Mouse (Mus musculus) hindbrain, embryonic 11.5 days (tissue): ENCODE results near the gene Trp53rkb. TPM values are rescaled to one million over a fixed set of nuclear protein-coding genes. Genes with fewer than 3 reads are reported as not detected.
A peak's percentile ranks its signal among the peaks of the same experiment; 100 is the strongest.
"Not testable (repeated sequence)": the region's sequence is repeated elsewhere in the genome, so short reads cannot be mapped to it uniquely, and the experiment has no call there.

Experiments used
- ATAC-seq: fragments of 200-750 bp; cut with Nextera tagmentation; 2 replicates; pipeline ENCODE4 v1.8.0; 2017; ENCODE audit warnings: mild to moderate bottlenecking, moderate TSS enrichment, moderate library complexity; ENCODE audit not compliant: low FRiP score
- DNase-seq: peaks from one replicate; pipeline ENCODE4 v3.0.0-alpha.2; 2015; ENCODE audit warnings: low spot score
- H3K27ac ChIP-seq: fragments of 300-500 bp; sonication (generic); 2 replicates; pipeline ENCODE4 v1.5.1; 2014; ENCODE audit warnings: mild to moderate bottlenecking, low read depth, low read length
- H3K27me3 ChIP-seq: fragments of 300-500 bp; sonication (generic); 2 replicates; pipeline ENCODE4 v1.6.1; 2014; ENCODE audit warnings: mild to moderate bottlenecking, low read length, moderate library complexity, mixed read lengths; ENCODE audit not compliant: control insufficient read depth, insufficient read depth
- H3K36me3 ChIP-seq: fragments of 300-500 bp; sonication (generic); 2 replicates; pipeline ENCODE4 v1.6.1; 2014; ENCODE audit warnings: mild to moderate bottlenecking, low read length, moderate library complexity, mixed read lengths; ENCODE audit not compliant: control insufficient read depth, insufficient read depth
- H3K4me1 ChIP-seq: fragments of 300-500 bp; sonication (generic); replicated peaks from 2 replicates; pipeline ENCODE4 v1.6.1; 2014; ENCODE audit warnings: low read length, mixed read lengths; ENCODE audit not compliant: control insufficient read depth, insufficient read depth
- H3K4me2 ChIP-seq: fragments of 300-500 bp; sonication (generic); replicated peaks from 2 replicates; pipeline ENCODE4 v1.6.1; 2014; ENCODE audit warnings: mild to moderate bottlenecking, low read depth, low read length
- H3K4me3 ChIP-seq: fragments of 300-500 bp; sonication (generic); 2 replicates; pipeline ENCODE4 v1.5.1; 2014; ENCODE audit warnings: low read depth, low read length
- H3K9ac ChIP-seq: fragments of 300-500 bp; sonication (generic); 2 replicates; pipeline ENCODE4 v1.6.1; 2014; ENCODE audit warnings: low read depth, low read length
- H3K9me3 ChIP-seq: fragments of 300-500 bp; sonication (generic); 2 replicates; pipeline ENCODE4 v1.6.1; 2016; ENCODE audit warnings: low read length; ENCODE audit not compliant: control insufficient read depth
- WGBS: fragments of 180-500 bp; shearing (Covaris S2); extraction: QIAGEN DNeasy Blood & Tissue Kit; methylation state at CpG from one replicate; pipeline ENCODE4 v1.1.7; 2014; 5-methylcytosine and 5-hydroxymethylcytosine counted together
- polyA plus RNA-seq: library from polyadenylated mRNA; unstranded; fragments of >200 nt; fragmentation: Nextera tagmentation; extraction: Ambion mirVana; gene quantifications from 2 replicates; pipeline ENCODE4 v1.2.1, GENCODE M21; 2014

Trp53rkb gene
- 8.7 and 10.0 TPM in 2 replicates for polyA plus RNA-seq

- Histone ChIP-seq H3K4me1 (peaks cover 11% of the 10 kb centered on the region), H3K4me2 (peak within 1 kb of the TSS; percentile 57), H3K9me3 (no peaks in the 10 kb centered on the region), H3K36me3 (no peaks in the 10 kb centered on the region), H3K27me3 (no peaks in the 10 kb centered on the region), H3K9ac (peak within 1 kb of the TSS; percentile 83), H3K4me3 (peak within 1 kb of the TSS; percentile 81), H3K27ac (peak within 1 kb of the TSS; percentile 84)
- ATAC-seq = peak; percentile 76
- WGBS = 35% methylated on average over 5 of the region's 5 CpGs
- DNase-seq = peak; percentile 63
These were observed at the start of gene Trp53rkb for GRCm38 (mm10) chr2:166792355-166792754. Gene Trp53rkb (plus strand): TSS chr2:166792531.

- Histone ChIP-seq H3K9me3 (no peaks in the 10 kb centered on the region), H3K4me2 (no peak overlapping the region), H3K4me3 (no peak overlapping the region), H3K27ac (no peak overlapping the region), H3K9ac (no peak overlapping the region), H3K4me1 (0 out of 2 replicates have a peak, but pooled peaks cover 2% of the 10 kb centered on the region), H3K27me3 (no peaks in the 10 kb centered on the region), H3K36me3 (no peaks in the 10 kb centered on the region)
- DNase-seq = no peak
- WGBS = 42% methylated on average over 4 of the region's 4 CpGs
- no peak for ATAC-seq
These were observed 48.8 kb upstream of the Trp53rkb start for GRCm38 (mm10) chr2:166743504-166743903.

GRCm38 (mm10) chr2:166744433-166744832, 47.9 kb upstream of the Trp53rkb start:
- Histone ChIP-seq H3K4me1 (0 out of 2 replicates have a peak, but pooled peaks cover 2% of the 10 kb centered on the region), H3K4me2 (no peak overlapping the region), H3K27me3 (no peaks in the 10 kb centered on the region), H3K27ac (no peak overlapping the region), H3K9me3 (no peaks in the 10 kb centered on the region), H3K9ac (no peak overlapping the region), H3K4me3 (no peak overlapping the region), H3K36me3 (no peaks in the 10 kb centered on the region)
- WGBS = 88% methylated on average over 7 of the region's 7 CpGs
- ATAC-seq (no peak), DNase-seq (no peak)

DNA sequence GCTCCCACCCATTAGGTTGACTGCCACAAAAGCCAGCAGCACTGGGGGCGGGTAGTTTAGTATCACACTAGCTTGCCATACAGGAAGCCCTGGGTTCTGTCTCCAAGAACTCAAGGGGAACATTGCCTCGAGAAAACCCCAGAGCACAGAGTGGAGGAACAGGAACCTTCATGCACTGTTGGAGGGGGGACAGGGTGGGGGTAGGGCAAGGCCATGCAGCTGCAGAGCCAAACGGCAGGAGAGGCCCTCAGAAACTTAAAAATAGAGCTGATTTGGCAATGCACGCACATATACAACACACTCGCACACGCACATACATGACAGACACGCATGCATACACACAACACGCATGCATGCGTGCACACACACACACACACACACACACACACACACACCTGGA, 46.5 kb upstream of the Trp53rkb start:
- no peaks in the 10 kb centered on the region for H3K36me3 ChIP-seq
- H3K27me3 ChIP-seq = no peaks in the 10 kb centered on the region
- no peaks in the 10 kb centered on the region for H3K9me3 ChIP-seq
- ATAC-seq = no peak
- DNase-seq = no peak
- WGBS = 90% methylated on average over 9 of the region's 9 CpGs
- 0 out of 2 replicates have a peak, but pooled peaks cover 2% of the 10 kb centered on the region for H3K4me1 ChIP-seq
- H3K4me2 ChIP-seq = no peak overlapping the region
- no peak overlapping the region for H3K9ac ChIP-seq
- no peak overlapping the region for H3K27ac ChIP-seq
- no peak overlapping the region for H3K4me3 ChIP-seq

- not testable (repeated sequence) for H3K4me2 ChIP-seq, H3K27ac ChIP-seq, H3K9ac ChIP-seq, H3K36me3 ChIP-seq, DNase-seq, ATAC-seq, H3K9me3 ChIP-seq, H3K27me3 ChIP-seq, H3K4me1 ChIP-seq, H3K4me3 ChIP-seq
- 52% methylated on average over 14 of the region's 14 CpGs for WGBS
These were observed 45.9 kb upstream of the Trp53rkb start for GRCm38 (mm10) chr2:166746261-166746913.

DNA sequence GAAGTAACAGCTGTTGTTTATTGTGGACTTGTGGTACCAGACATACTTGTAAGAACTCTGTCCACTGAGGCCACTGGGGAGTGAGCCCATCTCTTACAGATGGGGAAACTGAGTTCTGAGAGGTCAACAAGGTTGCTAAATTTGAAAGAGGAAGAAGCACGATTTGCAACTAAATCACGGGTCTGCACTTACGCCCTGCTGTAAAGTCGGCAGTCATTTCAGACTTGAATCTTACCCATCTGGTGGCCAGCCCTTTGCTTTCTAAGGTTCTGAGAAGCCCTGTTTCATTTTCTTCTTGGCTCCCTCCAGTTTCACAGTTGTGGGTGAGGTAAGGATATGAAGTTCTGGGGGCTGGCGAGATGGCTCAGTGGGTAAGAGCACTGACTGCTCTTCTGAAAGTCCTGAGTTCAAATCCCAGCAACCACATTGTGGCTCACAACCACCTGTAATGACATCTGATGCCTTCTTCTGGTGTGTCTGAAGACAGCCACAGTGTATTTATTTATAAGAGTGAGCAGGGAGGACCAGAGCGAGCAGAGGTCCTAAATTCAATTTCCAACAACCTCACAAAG, 41.6 kb upstream of the Trp53rkb start:
- no peak overlapping the region for H3K9ac ChIP-seq
- H3K27me3 ChIP-seq = no peaks in the 10 kb centered on the region
- H3K36me3 ChIP-seq = no peaks in the 10 kb centered on the region
- no peak overlapping the region for H3K4me3 ChIP-seq
- H3K4me1 ChIP-seq = no peaks in the 10 kb centered on the region
- H3K4me2 ChIP-seq = no peak overlapping the region
- no peak overlapping the region for H3K27ac ChIP-seq
- DNase-seq (no peak), ATAC-seq (no peak)
- 91% methylated on average over 6 of the region's 6 CpGs for WGBS
- no peaks in the 10 kb centered on the region for H3K9me3 ChIP-seq

- H3K4me2 ChIP-seq = no peak overlapping the region
- DNase-seq = no peak
- no peak overlapping the region for H3K9ac ChIP-seq
- no peak for ATAC-seq
- H3K27me3 ChIP-seq = no peaks in the 10 kb centered on the region
- WGBS = 82% methylated on average over 4 of the region's 4 CpGs
- H3K36me3 ChIP-seq = no peaks in the 10 kb centered on the region
- no peaks in the 10 kb centered on the region for H3K9me3 ChIP-seq
- H3K4me3 ChIP-seq = no peak overlapping the region
- H3K27ac ChIP-seq = no peak overlapping the region
- no peaks in the 10 kb centered on the region for H3K4me1 ChIP-seq
These were observed 38.1 kb upstream of the Trp53rkb start for GRCm38 (mm10) chr2:166754194-166754593.

GRCm38 (mm10) chr2:166754760-166755159, 37.6 kb upstream of the Trp53rkb start:
- WGBS = 89% methylated on average over 7 of the region's 7 CpGs
- H3K4me2 ChIP-seq = no peak overlapping the region
- no peaks in the 10 kb centered on the region for H3K36me3 ChIP-seq
- DNase-seq (no peak), ATAC-seq (no peak)
- H3K9ac ChIP-seq = no peak overlapping the region
- no peak overlapping the region for H3K4me3 ChIP-seq
- H3K9me3 ChIP-seq = no peaks in the 10 kb centered on the region
- H3K27ac ChIP-seq = no peak overlapping the region
- H3K27me3 ChIP-seq = no peaks in the 10 kb centered on the region
- H3K4me1 ChIP-seq = no peaks in the 10 kb centered on the region

- Histone ChIP-seq H3K9ac (no peak overlapping the region), H3K4me1 (no peaks in the 10 kb centered on the region), H3K27me3 (no peaks in the 10 kb centered on the region), H3K27ac (no peak overlapping the region), H3K36me3 (no peaks in the 10 kb centered on the region), H3K4me3 (no peak overlapping the region), H3K4me2 (no peak overlapping the region), H3K9me3 (no peaks in the 10 kb centered on the region)
- ATAC-seq (no peak), DNase-seq (no peak)
- WGBS = 35% methylated on average over 3 of the region's 3 CpGs
These were observed 34.4 kb upstream of the Trp53rkb start for GRCm38 (mm10) chr2:166757969-166758368.
